Mouse (Mus musculus) kidney, embryonic 16.5 days (tissue): ENCODE measurements around the gene Ccdc34. TPM values are rescaled to one million over a fixed set of nuclear protein-coding genes. Genes with fewer than 3 reads are reported as not detected.
"Not testable (repeated sequence)": the region's sequence is repeated elsewhere in the genome, so short reads cannot be mapped to it uniquely, and the experiment has no call there.

Experiments used
- ATAC-seq: fragments of 200-750 bp; cut with Nextera tagmentation; 2 replicates; pipeline ENCODE4 v1.8.0; 2017; ENCODE audit warnings: moderate TSS enrichment; ENCODE audit not compliant: low FRiP score, low TSS enrichment
- H3K27ac ChIP-seq: fragments of 300-500 bp; sonication (generic); 2 replicates; pipeline ENCODE4 v1.5.1; 2014; ENCODE audit warnings: low read length
- H3K27me3 ChIP-seq: fragments of 300-500 bp; sonication (generic); 2 replicates; pipeline ENCODE4 v1.6.1; 2014; ENCODE audit warnings: low read length, control low read depth, mixed read lengths; ENCODE audit not compliant: insufficient read depth
- H3K36me3 ChIP-seq: fragments of 300-500 bp; sonication (generic); 2 replicates; pipeline ENCODE4 v1.6.1; 2014; ENCODE audit warnings: low read length, control low read depth, mixed read lengths; ENCODE audit not compliant: insufficient read depth
- H3K4me1 ChIP-seq: fragments of 300-500 bp; sonication (generic); 2 replicates; pipeline ENCODE4 v1.6.1; 2014; ENCODE audit warnings: low read length, control low read depth, mixed read lengths; ENCODE audit not compliant: insufficient read depth
- H3K4me2 ChIP-seq: fragments of 300-500 bp; sonication (generic); replicated peaks from 2 replicates; pipeline ENCODE4 v1.6.1; 2014; ENCODE audit warnings: low read depth, low read length
- H3K4me3 ChIP-seq: fragments of 300-500 bp; sonication (generic); 2 replicates; pipeline ENCODE4 v1.5.1; 2014; ENCODE audit warnings: mild to moderate bottlenecking, low read length
- H3K9ac ChIP-seq: fragments of 300-500 bp; sonication (generic); replicated peaks from 2 replicates; pipeline ENCODE4 v1.6.1; 2014; ENCODE audit warnings: low read length
- H3K9me3 ChIP-seq: fragments of 300-500 bp; sonication (generic); 2 replicates; pipeline ENCODE4 v1.6.1; 2016; ENCODE audit warnings: low read length, control low read depth
- WGBS: fragments of 180-500 bp; shearing (Covaris S2); extraction: QIAGEN DNeasy Blood & Tissue Kit; methylation state at CpG from one replicate; pipeline ENCODE4 v1.1.7; 2014; 5-methylcytosine and 5-hydroxymethylcytosine counted together
- polyA plus RNA-seq: library from polyadenylated mRNA; unstranded; fragments of >200 nt; fragmentation: Nextera tagmentation; extraction: Ambion mirVana; gene quantifications from 2 replicates; pipeline ENCODE4 v1.2.1, GENCODE M21; 2015

The Ccdc34 gene
- polyA plus RNA-seq, 1 experiment from 2014 or later, result 39.5 TPM

GRCm38 (mm10) chr2:110114133-110114532 is 96.5 kb downstream of the Ccdc34 start:
- Histone ChIP-seq H3K36me3 (no peaks in the 10 kb centered on the region), H3K27ac (no peak overlapping the region), H3K9me3 (no peaks in the 10 kb centered on the region), H3K9ac (no peak overlapping the region), H3K4me3 (no peak overlapping the region), H3K27me3 (no peaks in the 10 kb centered on the region), H3K4me1 (no peaks in the 10 kb centered on the region), H3K4me2 (no peak overlapping the region)
- ATAC-seq, result no peak
- 80% methylated on average over 3 of the region's 3 CpGs for WGBS

GRCm38 (mm10) chr2:110129396-110129795 is 111.8 kb downstream of the Ccdc34 start:
- no peaks in the 10 kb centered on the region for H3K9me3 ChIP-seq
- no peak overlapping the region for H3K4me3 ChIP-seq
- H3K27me3 ChIP-seq, result no peaks in the 10 kb centered on the region
- no peak overlapping the region for H3K9ac ChIP-seq
- 88% methylated on average over 2 of the region's 2 CpGs for WGBS
- H3K4me2 ChIP-seq, result no peak overlapping the region
- H3K4me1 ChIP-seq, result no peaks in the 10 kb centered on the region
- H3K27ac ChIP-seq, result no peak overlapping the region
- no peaks in the 10 kb centered on the region for H3K36me3 ChIP-seq
- ATAC-seq, result no peak

GRCm38 (mm10) chr2:110131573-110131972 is 114.0 kb downstream of the Ccdc34 start:
- WGBS, result 30% methylated on average over 2 of the region's 2 CpGs
- H3K4me1 ChIP-seq, result 0 out of 2 replicates have a peak, but pooled peaks cover 6% of the 10 kb centered on the region
- H3K27me3 ChIP-seq, result no peaks in the 10 kb centered on the region
- no peak for ATAC-seq
- H3K9ac ChIP-seq, result no peak overlapping the region
- 0 out of 2 replicates have a peak overlapping the region, but pooled peaks have one; percentile 3 for H3K27ac ChIP-seq
- no peak overlapping the region for H3K4me3 ChIP-seq
- no peaks in the 10 kb centered on the region for H3K9me3 ChIP-seq
- no peak overlapping the region for H3K4me2 ChIP-seq
- no peaks in the 10 kb centered on the region for H3K36me3 ChIP-seq

GRCm38 (mm10) chr2:110133356-110134115 is 115.9 kb downstream of the Ccdc34 start:
- Histone ChIP-seq H3K36me3 (no peaks in the 10 kb centered on the region), H3K9ac (no peak overlapping the region), H3K4me2 (no peak overlapping the region), H3K4me1 (peaks cover 12% of the 10 kb centered on the region; the same call in 1 of the 2 replicates), H3K4me3 (no peak overlapping the region), H3K27ac (peak overlapping the region; percentile 66), H3K9me3 (no peaks in the 10 kb centered on the region), H3K27me3 (no peaks in the 10 kb centered on the region)
- 80% methylated on average over 3 of the region's 3 CpGs for WGBS
- no peak for ATAC-seq

- Histone ChIP-seq H3K27ac (peak overlapping the region; percentile 13; the same call in 1 of the 2 replicates), H3K9ac (no peak overlapping the region), H3K9me3 (no peaks in the 10 kb centered on the region), H3K36me3 (no peaks in the 10 kb centered on the region), H3K4me3 (no peak overlapping the region), H3K4me1 (peaks cover 12% of the 10 kb centered on the region; the same call in 1 of the 2 replicates), H3K4me2 (no peak overlapping the region), H3K27me3 (no peaks in the 10 kb centered on the region)
- ATAC-seq, result no peak
- 46% methylated on average over 2 of the region's 2 CpGs for WGBS
These were observed 117.4 kb downstream of the Ccdc34 start for GRCm38 (mm10) chr2:110134765-110135594.

GRCm38 (mm10) chr2:110137291-110137690 is 119.7 kb downstream of the Ccdc34 start:
- H3K4me1 ChIP-seq, result peaks cover 12% of the 10 kb centered on the region; the same call in 1 of the 2 replicates
- 16% methylated on average over 1 of the region's 1 CpGs for WGBS
- peak; percentile 57 for ATAC-seq
- no peaks in the 10 kb centered on the region for H3K9me3 ChIP-seq
- no peak overlapping the region for H3K9ac ChIP-seq
- no peaks in the 10 kb centered on the region for H3K36me3 ChIP-seq
- H3K27me3 ChIP-seq, result no peaks in the 10 kb centered on the region
- H3K4me3 ChIP-seq, result no peak overlapping the region
- no peak overlapping the region for H3K4me2 ChIP-seq
- H3K27ac ChIP-seq, result no peak overlapping the region

GRCm38 (mm10) chr2:110138096-110138495 is 120.5 kb downstream of the Ccdc34 start:
- Histone ChIP-seq H3K9ac (no peak overlapping the region), H3K4me3 (no peak overlapping the region), H3K36me3 (no peaks in the 10 kb centered on the region), H3K27me3 (no peaks in the 10 kb centered on the region), H3K9me3 (no peaks in the 10 kb centered on the region), H3K4me2 (no peak overlapping the region), H3K27ac (no peak overlapping the region; the same call in 1 of the 2 replicates), H3K4me1 (peaks cover 12% of the 10 kb centered on the region; the same call in 1 of the 2 replicates)
- ATAC-seq, result no peak
- 98% methylated on average over 1 of the region's 1 CpGs for WGBS

GRCm38 (mm10) chr2:110147980-110148379 is 130.4 kb downstream of the Ccdc34 start:
- not testable (repeated sequence) for H3K36me3 ChIP-seq, H3K4me2 ChIP-seq, H3K27me3 ChIP-seq, H3K9me3 ChIP-seq, H3K27ac ChIP-seq, H3K4me1 ChIP-seq, ATAC-seq, H3K4me3 ChIP-seq, H3K9ac ChIP-seq

- no peaks in the 10 kb centered on the region for H3K27me3 ChIP-seq
- H3K9ac ChIP-seq, result no peak overlapping the region
- no peak for ATAC-seq
- H3K4me1 ChIP-seq, result no peaks in the 10 kb centered on the region
- H3K4me3 ChIP-seq, result no peak overlapping the region
- no peak overlapping the region for H3K4me2 ChIP-seq
- H3K36me3 ChIP-seq, result no peaks in the 10 kb centered on the region
- H3K9me3 ChIP-seq, result no peaks in the 10 kb centered on the region
- no peak overlapping the region for H3K27ac ChIP-seq
These were observed 131.6 kb downstream of the Ccdc34 start for GRCm38 (mm10) chr2:110149246-110149645.

GRCm38 (mm10) chr2:110156321-110156720 is 138.7 kb downstream of the Ccdc34 start:
- WGBS, result 89% methylated on average over 2 of the region's 2 CpGs
- H3K9me3 ChIP-seq, result peaks cover 9% of the 10 kb centered on the region; the same call in 1 of the 2 replicates
- H3K27me3 ChIP-seq, result no peaks in the 10 kb centered on the region
- no peak for ATAC-seq
- no peak overlapping the region for H3K4me3 ChIP-seq
- H3K4me1 ChIP-seq, result no peaks in the 10 kb centered on the region
- no peak overlapping the region for H3K9ac ChIP-seq
- no peak overlapping the region for H3K4me2 ChIP-seq
- no peaks in the 10 kb centered on the region for H3K36me3 ChIP-seq
- no peak overlapping the region for H3K27ac ChIP-seq
